Mouse (Mus musculus) heart, adult 18-20 months (tissue): Measurements from ENCODE around the gene Alx3. TPM values are rescaled to one million over a fixed set of nuclear protein-coding genes. Genes with fewer than 3 reads are reported as not detected.

Source experiments
- DNase-seq, 2 experiments: peaks; one replicate each; pipeline ENCODE4 v3.0.0; 2021 to 2022; ENCODE audit warnings: mixed read lengths in 1 of 2
- total RNA-seq, 2 experiments: library from RNA; stranded (reverse); gene quantifications; 2 replicates each; pipeline ENCODE4 v1.2.3; 2021

Alx3 gene
- total RNA-seq, 2 experiments from 2014 or later: not detected

DNA sequence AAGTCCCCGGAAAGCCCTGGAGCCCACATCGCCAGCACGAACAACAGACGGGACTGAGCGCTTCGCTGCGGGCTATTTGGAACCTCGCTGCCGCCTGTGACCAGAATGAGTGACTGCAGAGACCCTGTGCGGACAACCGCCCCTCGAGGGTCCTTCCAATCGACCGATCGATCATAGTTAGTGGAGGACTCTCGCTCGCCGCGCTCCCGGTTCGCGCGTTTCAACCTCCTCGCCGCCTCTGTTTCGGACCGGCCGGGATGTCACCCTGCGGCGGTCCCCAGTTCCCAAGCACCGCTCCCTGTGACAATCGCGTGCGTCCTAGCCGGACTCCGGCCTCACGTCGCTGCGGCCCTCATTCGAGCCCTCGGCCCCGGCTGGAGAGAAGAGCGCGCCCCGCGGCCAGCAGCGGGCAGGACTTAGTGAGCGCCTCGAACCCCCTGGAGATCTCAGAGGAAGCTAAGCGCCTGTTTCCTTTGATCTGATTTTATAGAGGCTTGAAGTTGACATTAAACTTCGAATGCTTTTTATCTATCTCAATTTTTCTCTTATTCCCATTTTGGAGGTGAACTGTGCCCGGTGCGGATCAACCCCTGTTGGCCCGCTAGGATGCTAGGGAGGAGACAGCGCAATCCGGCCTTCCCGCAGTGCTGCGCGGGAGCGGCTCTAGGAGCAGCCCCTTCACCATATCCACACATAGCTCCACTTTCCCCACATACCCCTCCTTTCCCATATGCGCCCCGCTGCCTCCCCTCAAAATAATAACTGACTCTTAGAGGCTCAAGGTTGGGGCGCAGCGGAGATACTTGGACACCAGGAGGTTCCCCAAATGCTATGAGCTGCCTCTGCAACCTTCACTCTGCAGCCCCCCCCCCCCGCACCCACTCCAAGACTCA, 11.7 kb upstream of the Alx3 start:
- DNase-seq: peak in 1 of 2 experiments; percentile 26

DNA sequence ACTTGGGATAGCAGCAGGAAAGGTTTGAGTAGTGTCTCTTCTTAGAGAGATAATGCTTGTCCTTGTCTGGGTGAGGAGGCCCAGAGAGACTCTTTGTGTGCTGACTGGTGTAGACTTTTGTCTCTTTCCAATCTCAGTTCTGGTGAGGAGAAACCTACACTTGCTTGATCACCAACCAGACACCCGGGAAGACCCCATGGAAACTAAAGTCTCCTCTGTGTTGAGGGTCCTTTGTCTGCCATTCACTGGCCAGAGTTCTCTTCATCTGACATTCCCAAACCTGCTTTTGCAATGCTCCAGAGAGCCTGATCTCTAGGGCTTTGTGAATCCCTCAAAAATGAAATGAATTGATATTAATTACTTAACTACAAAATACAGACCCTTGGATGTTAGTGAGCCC, 10.9 kb upstream of the Alx3 start:
- no peak for DNase-seq

DNA sequence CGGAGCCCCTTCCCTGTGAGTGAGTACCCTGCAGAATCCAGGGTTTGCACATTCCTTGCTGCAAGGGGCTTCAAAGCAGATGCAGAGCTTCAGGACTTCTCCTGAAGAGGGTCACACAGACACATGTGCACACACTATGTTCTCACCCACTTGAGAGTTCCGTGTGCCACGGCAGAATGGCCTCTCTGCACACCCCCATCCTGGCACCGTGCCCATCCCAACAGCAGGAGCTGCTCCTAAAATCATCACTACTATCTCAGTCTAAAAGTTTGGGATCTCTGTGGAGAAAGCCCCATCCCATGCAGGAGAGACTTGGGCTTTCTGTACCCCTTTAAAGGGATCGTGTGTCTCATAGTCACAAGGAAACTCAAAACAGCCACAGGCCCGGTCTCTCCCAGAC, 8.3 kb upstream of the Alx3 start:
- no peak for DNase-seq

DNA sequence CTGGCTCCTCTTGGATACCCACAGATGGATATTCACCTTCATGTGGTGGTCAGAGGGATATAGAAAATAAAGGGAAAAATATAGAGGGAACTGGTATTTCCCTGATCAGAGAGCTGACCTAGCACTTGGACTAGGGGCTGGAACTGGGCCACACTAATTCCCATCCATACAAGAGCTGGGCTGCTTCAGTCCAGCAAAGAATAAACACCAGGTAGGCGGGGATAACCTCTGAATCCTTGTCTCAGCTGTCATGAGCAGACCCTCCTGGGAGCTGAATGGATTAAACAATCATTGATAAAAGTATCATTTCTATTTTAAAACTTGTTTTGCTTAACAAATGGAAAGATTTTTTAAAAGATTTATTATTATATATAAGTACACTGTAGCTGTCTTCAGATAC, 3.2 kb upstream of the Alx3 start:
- DNase-seq: no peak

DNA sequence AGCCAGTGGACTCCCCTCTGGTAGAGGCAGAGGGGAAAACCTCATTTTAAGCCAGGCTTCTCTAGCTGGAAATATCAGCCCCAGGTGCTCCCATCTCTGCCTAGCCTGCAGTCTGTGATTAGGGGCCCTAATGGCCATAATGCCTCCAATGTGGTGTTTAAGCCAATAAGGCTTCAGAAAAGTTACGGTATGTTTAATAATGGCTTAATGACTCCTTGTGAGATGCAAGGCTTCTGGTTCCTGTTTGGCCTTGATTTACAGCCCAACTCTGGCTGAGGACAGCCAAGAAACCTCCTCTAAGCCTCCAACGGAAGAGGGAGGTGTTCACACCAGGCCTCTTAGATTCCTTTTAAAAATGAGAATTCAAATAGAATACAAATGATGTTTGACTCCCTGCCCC, 1.2 kb upstream of the Alx3 start:
- no peak for DNase-seq

- peak in 1 of 2 experiments; percentile 38 for DNase-seq
Observed at GRCm38 (mm10) chr3:107595264-107595937, 570 bp downstream of the Alx3 start.

DNA sequence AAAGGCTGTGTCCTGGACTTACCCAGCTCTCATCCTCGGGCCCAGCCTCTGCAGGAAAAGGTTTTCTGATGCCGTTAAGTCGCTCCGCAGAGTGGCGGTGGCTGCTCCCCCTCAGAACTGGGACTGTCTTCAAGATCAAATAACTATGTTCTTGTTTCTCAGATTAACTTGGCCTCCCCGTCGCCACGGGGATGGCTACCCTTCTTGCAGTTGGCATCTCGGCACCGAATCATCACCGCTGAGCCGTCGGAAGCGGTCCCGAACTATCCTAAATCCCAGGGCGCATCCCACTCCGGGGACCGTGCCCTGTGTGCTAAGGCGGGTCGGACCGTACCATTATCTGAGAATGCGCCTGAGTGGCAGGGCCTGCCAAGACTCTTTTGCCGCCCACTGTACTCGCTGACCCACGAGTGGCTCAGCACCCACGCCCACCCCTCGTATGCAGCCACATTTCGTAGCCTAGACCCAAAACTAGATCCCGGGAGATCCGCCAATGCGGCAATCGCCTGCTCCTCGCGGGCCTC, 1.2 kb downstream of the Alx3 start:
- peak in 1 of 2 experiments; percentile 34 for DNase-seq

- DNase-seq: peak; percentile 6 to 55
Observed at GRCm38 (mm10) chr3:107596559-107596958, 1.7 kb downstream of the Alx3 start.

- no peak for DNase-seq
Observed at GRCm38 (mm10) chr3:107597134-107597533, 2.3 kb downstream of the Alx3 start.

- no peak for DNase-seq
Observed at GRCm38 (mm10) chr3:107597586-107598389, 3.0 kb downstream of the Alx3 start.

- no peak for DNase-seq
Observed at GRCm38 (mm10) chr3:107600127-107600526, 5.3 kb downstream of the Alx3 start.

DNA sequence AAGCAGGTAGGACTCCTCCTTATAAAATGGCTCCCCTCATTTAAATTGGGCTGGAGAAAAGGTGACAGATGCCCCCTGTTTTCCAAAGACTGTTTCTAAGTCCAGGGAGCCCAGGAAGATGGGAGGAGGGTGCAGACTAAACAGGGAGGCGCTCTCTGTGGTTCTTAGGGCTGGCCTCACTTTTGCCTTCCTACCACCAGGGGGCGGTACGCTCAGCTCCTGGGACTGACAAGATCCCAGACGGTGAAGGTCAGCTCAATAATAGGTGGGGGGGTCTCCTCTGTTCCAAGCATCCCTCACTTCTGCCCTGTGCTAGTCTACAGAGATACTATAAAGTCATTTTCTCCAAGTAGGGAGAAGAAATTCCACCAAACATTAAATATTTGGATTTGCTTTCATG, 10.5 kb downstream of the Alx3 start:
- DNase-seq: peak; percentile 37 to 71

DNA sequence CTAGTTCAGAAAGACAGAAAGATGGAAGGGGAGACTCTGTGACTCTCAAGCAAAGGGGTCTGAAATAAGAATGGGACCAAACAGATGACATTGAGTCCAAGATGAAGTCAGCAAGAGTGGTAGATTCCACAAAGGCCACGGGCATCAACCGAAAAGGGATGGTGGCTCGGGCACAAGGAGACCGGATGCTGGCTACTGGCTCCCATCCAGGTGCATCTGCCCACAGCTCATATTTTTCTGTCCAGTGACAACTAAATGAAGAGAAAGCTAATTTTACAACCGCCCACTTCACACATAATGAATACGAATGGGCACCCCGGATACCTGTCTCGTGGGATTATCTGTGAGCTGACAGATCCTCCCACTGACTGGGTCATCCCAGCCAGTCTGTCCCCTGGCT, 12.4 kb downstream of the Alx3 start:
- no peak for DNase-seq

DNA sequence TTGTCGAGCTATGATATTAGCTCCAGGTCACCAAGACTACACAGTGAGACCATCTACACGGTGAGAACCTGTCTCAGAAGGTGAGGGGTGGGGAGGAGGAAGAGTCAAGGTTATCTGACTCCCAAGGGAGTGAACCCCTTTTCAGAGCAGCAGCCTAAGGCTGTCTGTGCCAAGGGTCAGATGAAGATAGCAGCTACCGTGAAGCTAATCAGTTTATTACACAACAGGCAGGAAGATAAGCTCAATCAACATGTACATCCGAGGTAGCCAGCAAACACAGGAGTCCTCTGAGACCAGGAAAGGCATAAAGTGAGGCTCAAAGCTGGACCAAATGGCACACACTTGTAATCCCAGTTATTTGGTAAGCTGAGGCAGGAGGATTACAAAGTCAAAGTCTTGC, 14.0 kb downstream of the Alx3 start:
- no peak for DNase-seq

DNA sequence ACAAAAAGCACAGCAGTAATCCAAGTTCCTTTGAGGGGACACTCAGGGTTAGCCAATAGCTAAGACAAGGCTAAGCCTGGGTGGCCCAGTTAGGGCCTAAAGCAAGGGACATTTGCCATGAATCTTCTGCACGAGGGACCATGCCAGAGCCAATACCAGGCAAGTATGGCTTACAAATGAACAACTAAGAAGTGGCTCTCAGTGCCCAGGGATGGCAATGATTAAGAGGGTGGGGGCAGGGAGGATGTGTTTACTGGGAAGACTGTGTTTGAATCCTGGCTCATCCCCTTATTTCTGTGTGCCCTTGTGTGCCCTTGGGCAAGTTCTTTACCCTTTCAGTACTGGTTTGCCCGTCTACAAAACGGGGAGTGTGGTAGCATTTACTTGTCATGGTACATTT, 14.5 kb downstream of the Alx3 start:
- DNase-seq: no peak

- DNase-seq: no peak
Observed at GRCm38 (mm10) chr3:107611394-107611793, 16.6 kb downstream of the Alx3 start.

DNA sequence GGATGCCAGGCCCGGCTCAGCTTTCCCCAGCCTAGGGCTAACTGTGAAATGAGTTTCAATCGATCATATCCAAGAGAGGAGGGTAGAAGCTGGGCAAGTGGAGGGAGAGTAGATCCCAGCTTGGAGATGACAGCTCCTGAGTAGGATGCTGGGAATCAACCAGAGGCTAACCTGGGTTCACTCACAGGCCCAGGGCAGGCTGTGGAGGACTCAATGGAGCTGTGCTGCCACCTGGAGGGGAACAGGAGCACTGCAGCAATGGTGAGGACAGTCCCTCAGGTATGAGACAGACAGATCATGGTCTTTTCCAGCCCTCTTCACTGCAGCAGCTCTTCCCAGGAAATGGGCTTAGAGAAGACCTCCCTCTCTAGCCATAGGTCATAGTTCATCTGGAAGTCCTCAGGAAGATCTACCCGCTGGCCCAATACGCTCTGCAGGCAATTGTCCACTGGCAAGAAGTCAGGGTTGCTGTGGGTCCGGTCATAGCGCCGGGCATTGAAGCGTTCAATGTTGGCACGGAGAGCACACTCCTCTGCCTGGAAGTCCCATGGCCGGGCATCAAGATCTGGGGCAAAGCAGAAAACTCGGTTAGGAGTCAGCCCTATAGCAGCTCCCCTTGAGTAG, 18.2 kb downstream of the Alx3 start:
- peak; percentile 42 to 83 for DNase-seq

DNA sequence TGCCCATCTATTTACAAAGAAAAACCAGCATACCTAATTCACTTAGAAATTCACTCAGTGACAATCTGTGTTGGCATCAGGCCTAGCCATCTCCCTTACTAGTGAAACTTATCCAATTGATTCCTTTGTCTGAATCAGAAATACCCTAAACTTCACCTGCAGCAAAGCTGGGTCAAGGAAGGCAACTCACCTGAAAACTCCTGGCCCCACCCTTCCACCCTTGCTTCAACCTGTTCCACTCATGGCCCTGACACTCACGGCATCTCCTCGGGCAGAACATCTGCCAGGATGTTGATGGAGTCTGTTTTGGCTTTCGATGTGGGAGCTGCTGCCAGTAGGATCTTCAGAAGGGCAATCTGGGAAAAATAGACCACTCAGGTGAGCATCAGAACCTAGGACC, 23.0 kb downstream of the Alx3 start:
- no peak for DNase-seq

DNA sequence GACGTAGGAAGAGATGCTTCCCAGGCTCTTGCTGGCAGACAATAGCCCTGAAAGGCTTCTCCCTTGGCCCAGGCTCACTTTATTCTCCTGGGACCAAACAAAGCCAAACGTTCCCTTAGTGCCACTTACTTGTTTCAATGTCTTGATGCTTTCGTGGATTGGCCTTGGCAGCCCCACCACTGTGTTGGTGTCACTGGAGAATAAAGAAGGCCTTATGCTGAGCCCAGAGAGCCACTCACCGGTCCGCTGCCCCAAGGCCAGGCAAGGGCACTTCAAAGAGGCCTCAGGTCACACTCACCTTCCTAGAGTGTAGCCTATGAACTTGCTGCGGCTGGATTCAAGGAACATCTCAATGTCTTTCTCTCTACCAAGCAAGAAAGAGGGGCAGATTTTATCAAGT, 25.1 kb downstream of the Alx3 start:
- no peak for DNase-seq

DNA sequence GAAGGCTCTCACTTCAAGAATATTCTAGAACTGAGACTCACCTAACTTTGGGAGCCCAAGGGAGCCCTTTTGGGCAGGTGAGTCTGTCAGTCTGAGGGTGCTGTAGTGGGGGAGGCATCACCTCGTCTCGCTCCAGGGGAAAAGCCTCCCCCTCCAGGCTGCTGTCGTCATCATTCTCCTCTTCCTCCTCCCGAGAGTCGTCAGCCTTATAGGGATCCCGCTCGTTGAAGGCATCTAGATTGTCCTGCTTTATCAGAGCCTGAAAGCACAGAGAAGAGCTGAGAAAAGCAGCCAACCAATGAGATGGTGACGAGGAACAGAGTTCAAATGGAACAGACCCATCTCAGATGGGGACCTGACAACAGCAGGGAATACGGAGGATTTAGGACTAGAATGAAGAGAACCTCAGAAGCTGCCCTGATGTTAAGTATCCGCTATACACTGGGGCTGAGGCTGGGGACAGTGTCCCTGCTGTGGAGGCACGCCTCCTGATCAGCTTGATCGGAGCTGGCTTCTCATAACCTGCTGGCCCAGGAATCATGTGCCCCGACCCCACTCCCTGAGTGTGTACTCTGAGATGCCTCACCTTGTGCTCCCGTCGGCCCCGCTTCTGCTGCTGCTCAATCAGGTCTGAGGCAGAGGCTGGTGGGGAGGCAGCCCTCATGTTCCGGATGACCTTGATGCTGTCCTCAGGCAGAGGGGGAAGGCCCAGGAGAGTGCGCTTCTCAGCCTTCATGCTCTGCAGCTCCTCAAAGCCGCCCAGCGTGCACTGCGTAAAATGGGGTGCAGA, 26.6 kb downstream of the Alx3 start:
- DNase-seq: no peak

DNA sequence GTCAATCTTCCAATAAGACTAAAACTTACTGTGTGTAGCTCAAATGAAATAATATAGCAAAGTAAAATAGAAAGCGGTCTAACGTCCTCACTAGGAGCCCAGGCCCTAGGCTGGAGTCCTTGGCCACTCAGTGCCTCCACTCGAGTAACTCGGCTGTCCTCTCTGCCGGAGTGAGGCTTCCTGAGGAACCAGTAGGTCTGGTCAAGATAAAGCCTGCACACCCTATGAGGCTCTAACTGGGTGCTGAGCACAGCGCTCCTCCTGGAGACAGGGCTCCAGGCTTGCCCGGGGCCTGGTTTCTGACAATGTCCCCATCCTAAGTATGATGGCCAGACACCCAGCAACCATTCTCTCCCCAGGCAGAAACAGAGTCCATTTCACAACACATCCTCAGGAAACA, 27.7 kb downstream of the Alx3 start:
- DNase-seq: no peak
